Mouse (Mus musculus): Measurements from ENCODE around the gene Scd1. TPM values are rescaled to one million over a fixed set of nuclear protein-coding genes. Genes with fewer than 3 reads are reported as not detected.

Scd1 gene
- polyA plus RNA-seq (2015; fragmentation: Nextera tagmentation; extraction: Ambion mirVana) = 17.6 and 17.8 TPM in 2 replicates

- Histone ChIP-seq H3K4me2 (peak within 1 kb of the TSS; percentile 99), H3K36me3 (replicated peaks) (peaks cover 16% of the 10 kb centered on the region), H3K27ac (replicated peaks) (peak within 1 kb of the TSS; percentile 87), H3K9me3 (replicated peaks) (no peaks in the 10 kb centered on the region), H3K4me1 (replicated peaks) (peaks cover 50% of the 10 kb centered on the region), H3K27me3 (peaks cover 11% of the 10 kb centered on the region), H3K4me3 (replicated peaks) (peak within 1 kb of the TSS; percentile 71), H3K9ac (peak within 1 kb of the TSS; percentile 75)
- ATAC-seq (ENCODE audit: insufficient read depth) = peak; percentile 90
- 1% methylated on average over 34 of the region's 35 CpGs for WGBS (ENCODE audit: insufficient replicate concordance)
Observed at GRCm38 (mm10) chr19:44407341-44408222, at the start of gene Scd1. Gene Scd1 (minus strand): TSS chr19:44407879.

- H3K4me2 ChIP-seq = no peak overlapping the region
- H3K4me1 ChIP-seq (replicated peaks) = no peaks in the 10 kb centered on the region
- no peaks in the 10 kb centered on the region for H3K36me3 ChIP-seq (replicated peaks)
- WGBS (ENCODE audit: insufficient replicate concordance) = 72% methylated on average over 8 of the region's 8 CpGs
- H3K27me3 ChIP-seq = no peaks in the 10 kb centered on the region
- no peak overlapping the region for H3K4me3 ChIP-seq (replicated peaks)
- no peak for ATAC-seq (ENCODE audit: insufficient read depth)
- H3K27ac ChIP-seq (replicated peaks) = no peak overlapping the region
- no peak overlapping the region for H3K9ac ChIP-seq
- H3K9me3 ChIP-seq (replicated peaks) = no peaks in the 10 kb centered on the region
Observed at GRCm38 (mm10) chr19:44455356-44455755, 47.7 kb upstream of the Scd1 start.

GRCm38 (mm10) chr19:44454862-44455261 is 47.2 kb upstream of the Scd1 start:
- no peaks in the 10 kb centered on the region for H3K9me3 ChIP-seq (replicated peaks)
- no peak overlapping the region for H3K4me3 ChIP-seq (replicated peaks)
- H3K36me3 ChIP-seq (replicated peaks) = no peaks in the 10 kb centered on the region
- H3K27ac ChIP-seq (replicated peaks) = no peak overlapping the region
- WGBS (ENCODE audit: insufficient replicate concordance) = 74% methylated on average over 6 of the region's 6 CpGs
- no peak overlapping the region for H3K4me2 ChIP-seq
- ATAC-seq (ENCODE audit: insufficient read depth) = no peak
- no peaks in the 10 kb centered on the region for H3K27me3 ChIP-seq
- no peaks in the 10 kb centered on the region for H3K4me1 ChIP-seq (replicated peaks)
- no peak overlapping the region for H3K9ac ChIP-seq

GRCm38 (mm10) chr19:44447927-44448326 is 40.2 kb upstream of the Scd1 start:
- Histone ChIP-seq H3K36me3 (replicated peaks) (no peaks in the 10 kb centered on the region), H3K9me3 (replicated peaks) (no peaks in the 10 kb centered on the region), H3K4me1 (replicated peaks) (no peaks in the 10 kb centered on the region), H3K4me2 (no peak overlapping the region), H3K27ac (replicated peaks) (no peak overlapping the region), H3K27me3 (no peaks in the 10 kb centered on the region), H3K9ac (no peak overlapping the region), H3K4me3 (replicated peaks) (no peak overlapping the region)
- no peak for ATAC-seq (ENCODE audit: insufficient read depth)
- 55% methylated on average over 4 of the region's 4 CpGs for WGBS (ENCODE audit: insufficient replicate concordance)

GRCm38 (mm10) chr19:44445755-44446154 is 38.1 kb upstream of the Scd1 start:
- Histone ChIP-seq H3K4me3 (replicated peaks) (no peak overlapping the region), H3K27me3 (peaks cover 4% of the 10 kb centered on the region; the same call in 1 of the 2 replicates), H3K4me2 (no peak overlapping the region), H3K9me3 (replicated peaks) (no peaks in the 10 kb centered on the region), H3K27ac (replicated peaks) (no peak overlapping the region), H3K36me3 (replicated peaks) (no peaks in the 10 kb centered on the region), H3K9ac (no peak overlapping the region), H3K4me1 (replicated peaks) (no peaks in the 10 kb centered on the region)
- ATAC-seq (ENCODE audit: insufficient read depth) = no peak
- 65% methylated on average over 3 of the region's 3 CpGs for WGBS (ENCODE audit: insufficient replicate concordance)

GRCm38 (mm10) chr19:44439302-44439701 is 31.6 kb upstream of the Scd1 start:
- Histone ChIP-seq H3K9ac (no peak overlapping the region), H3K4me1 (replicated peaks) (no peaks in the 10 kb centered on the region), H3K4me3 (replicated peaks) (no peak overlapping the region), H3K9me3 (replicated peaks) (no peaks in the 10 kb centered on the region), H3K36me3 (replicated peaks) (no peaks in the 10 kb centered on the region), H3K4me2 (no peak overlapping the region), H3K27me3 (peaks cover 4% of the 10 kb centered on the region; the same call in 1 of the 2 replicates), H3K27ac (replicated peaks) (no peak overlapping the region)
- WGBS (ENCODE audit: insufficient replicate concordance) = 30% methylated on average over 4 of the region's 4 CpGs
- no peak for ATAC-seq (ENCODE audit: insufficient read depth)

- no peak for ATAC-seq (ENCODE audit: insufficient read depth)
- Histone ChIP-seq H3K4me2 (no peak overlapping the region), H3K4me1 (replicated peaks) (no peaks in the 10 kb centered on the region), H3K9me3 (replicated peaks) (no peaks in the 10 kb centered on the region), H3K4me3 (replicated peaks) (no peak overlapping the region), H3K27me3 (peaks cover 4% of the 10 kb centered on the region; the same call in 1 of the 2 replicates), H3K27ac (replicated peaks) (no peak overlapping the region), H3K36me3 (replicated peaks) (no peaks in the 10 kb centered on the region), H3K9ac (no peak overlapping the region)
- 50% methylated on average over 6 of the region's 6 CpGs for WGBS (ENCODE audit: insufficient replicate concordance)
Observed at GRCm38 (mm10) chr19:44437975-44438374, 30.3 kb upstream of the Scd1 start.

- H3K4me3 ChIP-seq (replicated peaks) = no peak overlapping the region
- H3K4me1 ChIP-seq (replicated peaks) = no peaks in the 10 kb centered on the region
- no peak overlapping the region for H3K9ac ChIP-seq
- H3K36me3 ChIP-seq (replicated peaks) = no peaks in the 10 kb centered on the region
- no peaks in the 10 kb centered on the region for H3K27me3 ChIP-seq
- ATAC-seq (ENCODE audit: insufficient read depth) = no peak
- 67% methylated on average over 5 of the region's 5 CpGs for WGBS (ENCODE audit: insufficient replicate concordance)
- no peaks in the 10 kb centered on the region for H3K9me3 ChIP-seq (replicated peaks)
- no peak overlapping the region for H3K27ac ChIP-seq (replicated peaks)
- H3K4me2 ChIP-seq = no peak overlapping the region
Observed at GRCm38 (mm10) chr19:44432084-44432483, 24.4 kb upstream of the Scd1 start.

GRCm38 (mm10) chr19:44427721-44428120 is 20.0 kb upstream of the Scd1 start:
- no peaks in the 10 kb centered on the region for H3K9me3 ChIP-seq (replicated peaks)
- no peak overlapping the region for H3K27ac ChIP-seq (replicated peaks)
- H3K27me3 ChIP-seq = no peaks in the 10 kb centered on the region
- H3K4me3 ChIP-seq (replicated peaks) = no peak overlapping the region
- H3K36me3 ChIP-seq (replicated peaks) = no peaks in the 10 kb centered on the region
- ATAC-seq (ENCODE audit: insufficient read depth) = no peak
- H3K4me1 ChIP-seq (replicated peaks) = no peaks in the 10 kb centered on the region
- no peak overlapping the region for H3K9ac ChIP-seq
- WGBS (ENCODE audit: insufficient replicate concordance) = 51% methylated on average over 1 of the region's 1 CpGs
- H3K4me2 ChIP-seq = no peak overlapping the region

- no peaks in the 10 kb centered on the region for H3K9me3 ChIP-seq (replicated peaks)
- no peak overlapping the region for H3K4me2 ChIP-seq
- 60% methylated on average over 8 of the region's 8 CpGs for WGBS (ENCODE audit: insufficient replicate concordance)
- H3K27ac ChIP-seq (replicated peaks) = no peak overlapping the region
- no peaks in the 10 kb centered on the region for H3K36me3 ChIP-seq (replicated peaks)
- H3K9ac ChIP-seq = no peak overlapping the region
- 0 out of 2 replicates have a peak, but pooled peaks cover 5% of the 10 kb centered on the region for H3K27me3 ChIP-seq
- no peak overlapping the region for H3K4me3 ChIP-seq (replicated peaks)
- peaks cover 5% of the 10 kb centered on the region; the same call in 1 of the 2 replicates for H3K4me1 ChIP-seq (replicated peaks)
- no peak for ATAC-seq (ENCODE audit: insufficient read depth)
Observed at GRCm38 (mm10) chr19:44422051-44422631, 14.5 kb upstream of the Scd1 start.

GRCm38 (mm10) chr19:44419530-44419929 is 11.9 kb upstream of the Scd1 start:
- H3K27me3 ChIP-seq = peaks cover 10% of the 10 kb centered on the region; the same call in 1 of the 2 replicates
- WGBS (ENCODE audit: insufficient replicate concordance) = 49% methylated on average over 11 of the region's 11 CpGs
- H3K4me2 ChIP-seq = no peak overlapping the region
- ATAC-seq (ENCODE audit: insufficient read depth) = no peak
- no peaks in the 10 kb centered on the region for H3K9me3 ChIP-seq (replicated peaks)
- no peak overlapping the region for H3K27ac ChIP-seq (replicated peaks)
- H3K9ac ChIP-seq = no peak overlapping the region
- H3K4me1 ChIP-seq (replicated peaks) = peaks cover 9% of the 10 kb centered on the region
- H3K36me3 ChIP-seq (replicated peaks) = no peaks in the 10 kb centered on the region
- H3K4me3 ChIP-seq (replicated peaks) = no peak overlapping the region

All from liver, embryonic 15.5 days (tissue).